Mouse (Mus musculus) lung, embryonic 15.5 days (tissue): Measurements from ENCODE around the gene Fbln2. TPM values are rescaled to one million over a fixed set of nuclear protein-coding genes. Genes with fewer than 3 reads are reported as not detected.

Experiments used
- ATAC-seq: fragments of 200-750 bp; cut with Nextera tagmentation; 2 replicates; pipeline ENCODE4 v1.8.0; 2017; ENCODE audit warnings: moderate number of reproducible peaks, borderline replicate concordance; ENCODE audit not compliant: low FRiP score, low TSS enrichment; ENCODE audit errors: extremely low read depth
- H3K27ac ChIP-seq: fragments of 300-500 bp; sonication (generic); 2 replicates; pipeline ENCODE4 v1.5.1; 2015; ENCODE audit warnings: moderate library complexity, mild to moderate bottlenecking, inconsistent platforms
- H3K27me3 ChIP-seq: fragments of 300-500 bp; sonication (generic); 2 replicates; pipeline ENCODE4 v1.6.1; 2015; ENCODE audit warnings: inconsistent platforms
- H3K36me3 ChIP-seq: fragments of 300-500 bp; sonication (generic); 2 replicates; pipeline ENCODE4 v1.6.1; 2015; ENCODE audit warnings: inconsistent platforms
- H3K4me1 ChIP-seq: fragments of 300-500 bp; sonication (generic); 2 replicates; pipeline ENCODE4 v1.6.1; 2015; ENCODE audit warnings: inconsistent platforms
- H3K4me2 ChIP-seq: fragments of 300-500 bp; sonication (generic); 2 replicates; pipeline ENCODE4 v1.6.1; 2015; ENCODE audit warnings: inconsistent platforms, mild to moderate bottlenecking, moderate library complexity
- H3K4me3 ChIP-seq: fragments of 300-500 bp; sonication (generic); 2 replicates; pipeline ENCODE4 v1.5.1; 2015; ENCODE audit warnings: mild to moderate bottlenecking, inconsistent platforms
- H3K9ac ChIP-seq: fragments of 300-500 bp; sonication (generic); 2 replicates; pipeline ENCODE4 v1.6.1; 2015; ENCODE audit warnings: inconsistent platforms
- H3K9me3 ChIP-seq: fragments of 300-500 bp; sonication (generic); 2 replicates; pipeline ENCODE4 v1.6.1; 2016; ENCODE audit warnings: inconsistent platforms
- WGBS: fragments of 180-500 bp; shearing (Covaris S2); methylation state at CpG from one replicate; pipeline ENCODE4 v1.1.7; 2015; 5-methylcytosine and 5-hydroxymethylcytosine counted together
- polyA plus RNA-seq: library from polyadenylated mRNA; unstranded; fragments of >200 nt; fragmentation: Nextera tagmentation; extraction: Ambion mirVana; gene quantifications from 2 replicates; pipeline ENCODE4 v1.2.1, GENCODE M21; 2015

Fbln2 gene
- polyA plus RNA-seq, 1 experiment from 2014 or later = 65.0 TPM

DNA sequence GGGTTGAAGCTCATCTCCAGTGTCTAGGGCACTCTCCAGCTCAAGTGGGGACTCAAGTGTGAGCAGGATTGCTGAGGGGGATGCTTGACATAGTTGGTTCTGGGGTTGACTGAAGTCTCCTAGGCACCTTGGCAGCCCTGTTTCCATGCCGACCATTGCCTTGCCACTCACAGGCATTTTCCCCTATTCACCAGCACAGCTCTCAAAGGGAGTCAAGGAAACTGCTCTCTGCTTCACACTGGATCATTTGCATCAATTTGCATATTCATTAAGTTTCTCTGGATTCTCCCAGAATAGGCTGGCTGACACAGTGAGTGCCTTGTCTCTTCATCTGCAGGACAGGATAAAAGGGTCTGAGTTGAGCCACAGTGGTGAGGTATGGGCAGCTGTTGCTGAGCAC lies 89.6 kb downstream of the Fbln2 start:
- H3K4me1 ChIP-seq = peaks cover 13% of the 10 kb centered on the region
- no peaks in the 10 kb centered on the region for H3K36me3 ChIP-seq
- peak; percentile 69; the same call in 1 of the 2 replicates for ATAC-seq
- H3K9me3 ChIP-seq = no peaks in the 10 kb centered on the region
- H3K4me2 ChIP-seq = no peak overlapping the region
- H3K9ac ChIP-seq = no peak overlapping the region
- no peak overlapping the region for H3K27ac ChIP-seq
- 36% methylated on average over 1 of the region's 1 CpGs for WGBS
- H3K27me3 ChIP-seq = no peaks in the 10 kb centered on the region; the same call in 1 of the 2 replicates
- no peak overlapping the region for H3K4me3 ChIP-seq

DNA sequence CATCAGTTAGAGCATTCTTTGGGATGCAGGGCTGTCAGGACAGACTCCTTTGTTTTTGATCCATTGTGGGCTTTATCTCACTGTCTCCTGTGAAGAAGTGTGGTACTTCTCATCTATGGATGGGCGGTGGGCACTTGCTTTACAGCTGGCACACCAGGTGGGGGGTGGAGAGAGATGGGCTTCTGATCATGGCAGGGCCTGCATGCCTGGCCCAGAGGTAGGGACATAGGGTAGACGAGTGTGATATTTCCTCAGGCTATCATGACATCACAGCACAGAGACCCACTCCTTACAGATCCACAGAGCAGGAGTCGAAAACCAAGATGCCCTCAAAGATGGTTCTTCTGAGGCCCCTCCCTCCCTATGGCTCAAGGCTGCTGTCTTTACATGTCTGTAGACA lies 90.1 kb downstream of the Fbln2 start:
- no peak for ATAC-seq
- Histone ChIP-seq H3K27ac (no peak overlapping the region), H3K4me2 (no peak overlapping the region), H3K9ac (no peak overlapping the region), H3K36me3 (no peaks in the 10 kb centered on the region), H3K4me1 (peaks cover 14% of the 10 kb centered on the region), H3K4me3 (no peak overlapping the region), H3K9me3 (no peaks in the 10 kb centered on the region), H3K27me3 (no peaks in the 10 kb centered on the region; the same call in 1 of the 2 replicates)
- WGBS = 79% methylated on average over 3 of the region's 3 CpGs

DNA sequence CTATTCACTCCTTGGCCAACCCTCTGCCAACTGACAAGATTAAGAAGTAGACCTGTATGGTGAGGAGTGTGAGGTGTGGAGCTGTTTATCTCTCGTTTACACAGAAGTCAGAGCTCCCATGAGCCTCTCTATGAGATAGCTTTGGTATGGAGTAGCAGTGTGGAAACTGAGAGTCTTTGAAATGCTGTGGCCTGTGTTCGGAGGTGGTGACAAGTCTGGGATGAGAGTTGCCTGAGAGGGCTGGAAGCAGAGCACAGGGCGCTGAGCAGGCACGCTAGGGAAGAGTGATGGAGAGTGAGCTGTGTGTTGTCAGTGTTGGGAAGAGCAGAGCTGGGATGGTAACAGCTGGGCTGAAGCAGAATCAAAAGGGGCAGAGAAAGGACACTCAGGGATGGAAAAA lies 91.9 kb downstream of the Fbln2 start:
- no peak overlapping the region for H3K4me2 ChIP-seq
- no peak overlapping the region for H3K27ac ChIP-seq
- no peak overlapping the region for H3K4me3 ChIP-seq
- no peaks in the 10 kb centered on the region; the same call in 1 of the 2 replicates for H3K27me3 ChIP-seq
- WGBS = 54% methylated on average over 4 of the region's 4 CpGs
- peaks cover 15% of the 10 kb centered on the region for H3K4me1 ChIP-seq
- no peaks in the 10 kb centered on the region for H3K36me3 ChIP-seq
- H3K9me3 ChIP-seq = no peaks in the 10 kb centered on the region
- ATAC-seq = no peak
- H3K9ac ChIP-seq = no peak overlapping the region

DNA sequence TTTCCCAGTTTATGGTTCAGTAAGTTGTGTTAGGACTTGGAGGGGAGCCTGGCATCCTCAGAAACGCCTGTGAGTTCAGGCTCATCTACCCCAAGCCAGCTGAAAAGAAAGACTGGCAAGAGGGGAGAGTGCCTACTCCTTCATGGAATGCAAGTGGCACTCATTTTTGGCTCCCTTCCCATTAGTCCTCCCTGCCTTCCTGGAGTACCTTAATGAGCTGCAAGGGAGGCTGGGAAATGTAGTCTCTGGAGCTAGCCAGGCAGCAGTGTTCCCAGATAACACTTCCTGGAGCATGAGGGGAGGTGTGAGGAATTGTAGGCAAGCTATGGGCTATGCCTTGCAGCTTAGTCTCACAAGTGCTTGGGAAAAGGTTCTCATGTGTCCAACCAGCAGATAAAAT lies 95.7 kb downstream of the Fbln2 start:
- H3K4me3 ChIP-seq = no peak overlapping the region
- ATAC-seq = peak; percentile 71
- H3K27me3 ChIP-seq = no peaks in the 10 kb centered on the region
- 0 out of 2 replicates have a peak, but pooled peaks cover 3% of the 10 kb centered on the region for H3K4me1 ChIP-seq
- no peak overlapping the region for H3K9ac ChIP-seq
- H3K27ac ChIP-seq = peak overlapping the region; percentile 58; the same call in 1 of the 2 replicates
- no peaks in the 10 kb centered on the region for H3K36me3 ChIP-seq
- H3K4me2 ChIP-seq = no peak overlapping the region
- 37% methylated on average over 1 of the region's 1 CpGs for WGBS
- H3K9me3 ChIP-seq = no peaks in the 10 kb centered on the region

DNA sequence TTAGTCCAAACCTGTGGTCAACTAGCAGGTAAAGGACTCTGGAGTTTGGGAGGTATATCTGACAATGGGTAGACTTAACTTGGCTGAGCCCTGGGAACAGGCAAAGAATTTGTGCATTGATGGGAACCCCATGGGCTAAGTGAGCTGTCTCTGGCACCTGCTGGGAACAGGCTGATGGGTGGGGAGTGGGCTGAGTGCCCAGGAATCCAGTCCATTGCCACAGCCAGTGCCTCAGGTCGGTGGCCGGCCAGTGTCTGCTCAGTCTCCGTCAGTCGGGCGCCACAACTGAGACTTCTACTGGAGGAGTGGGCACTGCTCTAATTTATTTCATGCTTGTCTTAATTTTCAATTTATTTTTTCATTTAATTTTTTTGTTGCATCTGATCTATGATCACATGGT lies 98.9 kb downstream of the Fbln2 start:
- H3K9me3 ChIP-seq = no peaks in the 10 kb centered on the region
- H3K27ac ChIP-seq = no peak overlapping the region
- 88% methylated on average over 5 of the region's 5 CpGs for WGBS
- 0 out of 2 replicates have a peak, but pooled peaks cover 3% of the 10 kb centered on the region for H3K4me1 ChIP-seq
- no peak overlapping the region for H3K9ac ChIP-seq
- H3K36me3 ChIP-seq = no peaks in the 10 kb centered on the region
- no peak overlapping the region for H3K4me3 ChIP-seq
- no peak overlapping the region for H3K4me2 ChIP-seq
- no peak for ATAC-seq
- no peaks in the 10 kb centered on the region for H3K27me3 ChIP-seq

DNA sequence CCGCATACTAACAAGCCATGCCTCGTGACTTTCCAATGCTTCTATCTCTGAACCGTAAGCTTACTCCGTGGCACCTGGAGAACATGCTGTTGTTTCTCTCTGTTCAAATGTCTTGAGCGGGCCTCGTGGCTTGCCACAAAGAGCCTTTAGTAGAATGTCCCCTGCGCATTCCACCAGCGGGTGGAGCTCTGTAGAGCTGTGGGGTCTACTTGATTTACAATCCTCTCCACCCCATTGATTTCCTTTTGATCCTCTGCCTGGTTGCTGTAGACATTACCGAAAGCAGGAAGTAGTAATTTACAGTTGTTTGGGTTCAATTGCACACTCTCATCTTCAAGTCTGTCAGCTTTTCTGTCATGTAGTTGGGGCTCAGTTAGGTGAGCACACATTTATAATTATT lies 100.2 kb downstream of the Fbln2 start:
- Histone ChIP-seq H3K4me2 (no peak overlapping the region), H3K4me3 (no peak overlapping the region), H3K36me3 (no peaks in the 10 kb centered on the region), H3K9me3 (no peaks in the 10 kb centered on the region), H3K27me3 (no peaks in the 10 kb centered on the region), H3K4me1 (no peaks in the 10 kb centered on the region), H3K27ac (no peak overlapping the region), H3K9ac (no peak overlapping the region)
- 58% methylated on average over 9 of the region's 9 CpGs for WGBS
- no peak for ATAC-seq

Other genes starting within 250 kb of the Fbln2 start
- 11.3 and 12.3 TPM in 2 replicates for gene Iqsec1, start 223.8 kb upstream of the Fbln2 start, polyA plus RNA-seq
- gene Nup210, start 95.6 kb upstream of the Fbln2 start, polyA plus RNA-seq = 25.7 and 27.5 TPM in 2 replicates
- 7.5 and 8.2 TPM in 2 replicates for gene Hdac11, start 55.8 kb upstream of the Fbln2 start, polyA plus RNA-seq
- 1.2 and 1.8 TPM in 2 replicates for gene Wnt7a, start 198.9 kb downstream of the Fbln2 start, polyA plus RNA-seq